Mouse (Mus musculus) Patski (cell line): ENCODE measurements at regions not wholly inside any gene's neighbourhood (a gene's known extent, or its start where the extent isn't known, plus 50 kb on each side); places are given as distances from the start of the nearest gene placed in this dataset.
"Not testable (repeated sequence)": the region's sequence is repeated elsewhere in the genome, so short reads cannot be mapped to it uniquely, and the experiment has no call there.

Experiments
- ATAC-seq: fragments of 100-300 bp; one replicate; pipeline ENCODE4 v1.8.0; 2021
- CTCF ChIA-PET: fragments of 350-600 bp; sonication (Branson Sonifier 250); formaldehyde crosslinking; loops from one replicate; lab custom pipeline; 2022; ENCODE audit warnings: inconsistent platforms; lab: Charles Lee
- POLR2A ChIA-PET: fragments of 350-600 bp; sonication (Branson Sonifier 250); formaldehyde crosslinking; loops from one replicate; lab custom pipeline; 2022; ENCODE audit warnings: antibody characterized with exemption, inconsistent platforms; lab: Charles Lee
- DNase-seq: peaks from one replicate; pipeline ENCODE4 v3.0.0-alpha.2; 2011; ENCODE audit warnings: low read depth, low spot score
- H3K27me3 ChIP-seq: fragments of 371-371 bp; one replicate; pipeline ENCODE4 v1.5.1; 2021
- CTCF ChIP-seq: fragments of 100-300 bp; IDR thresholded peaks from one replicate; pipeline ENCODE4 v1.5.1; 2021
- in situ Hi-C: fragments of 300-500 bp; cut with MboI; formaldehyde crosslinking; loops from 3 replicates; pipeline ENCODE4 v1.11.1; 2018; ENCODE audit warnings: low pct_unique_long_range_greater_than_20kb, mixed read lengths

GRCm38 (mm10) chr11:10276224-10276623, 837.8 kb upstream of the Vwc2 start:
- in situ Hi-C loops, result no loop called here
- no peaks in the 10 kb centered on the region for H3K27me3 ChIP-seq
- TF ChIP-seq CTCF, result no peak
- POLR2A ChIA-PET, result no interaction called here
- ATAC-seq (no peak), DNase-seq (no peak)
- CTCF ChIA-PET, result interaction anchor here (1.0 kb wide), 1 partner anchor 203 kb away, joined by 3 read pairs; no protein-coding TSS in a partner anchor

GRCm38 (mm10) chr11:10283553-10283952, 830.5 kb upstream of the Vwc2 start:
- DNase-seq, result no peak
- no peak for ATAC-seq
- CTCF ChIA-PET, result no interaction called here
- no peak for TF ChIP-seq CTCF
- H3K27me3 ChIP-seq, result no peaks in the 10 kb centered on the region
- POLR2A ChIA-PET, result no interaction called here
- in situ Hi-C loops, result no loop called here

GRCm38 (mm10) chr11:10291996-10292395, 822.0 kb upstream of the Vwc2 start:
- in situ Hi-C loops, result no loop called here
- no peak for TF ChIP-seq CTCF
- no peak for DNase-seq
- ChIA-PET POLR2A (no interaction called here), CTCF (no interaction called here)
- no peaks in the 10 kb centered on the region for H3K27me3 ChIP-seq
- ATAC-seq, result no peak

GRCm38 (mm10) chr11:10309023-10309720, 804.9 kb upstream of the Vwc2 start:
- in situ Hi-C loops, result no loop called here
- TF ChIP-seq CTCF, result no peak
- ChIA-PET CTCF (interaction anchor here (0.9 kb wide), 1 partner anchor 11 kb away, joined by 3 read pairs; no protein-coding TSS in a partner anchor), POLR2A (interaction anchor here (1.2 kb wide), 1 partner anchor 20 kb away, joined by 3 read pairs; no protein-coding TSS in a partner anchor)
- ATAC-seq (no peak), DNase-seq (no peak)
- no peaks in the 10 kb centered on the region for H3K27me3 ChIP-seq

- TF ChIP-seq CTCF, result no peak
- in situ Hi-C loops, result no loop called here
Observed at GRCm38 (mm10) chr11:10317427-10317826, 796.6 kb upstream of the Vwc2 start.

GRCm38 (mm10) chr11:10318048-10318759, 795.8 kb upstream of the Vwc2 start:
- DNase-seq, result no peak
- POLR2A ChIA-PET, result interaction anchor here (0.6 kb wide), 1 partner anchor 12 kb away, joined by 3 read pairs; no protein-coding TSS in a partner anchor
- in situ Hi-C loops, result no loop called here
- no peaks in the 10 kb centered on the region for H3K27me3 ChIP-seq
- no peak for TF ChIP-seq CTCF
- ATAC-seq, result no peak
- CTCF ChIA-PET, result no interaction called here

More at GRCm38 (mm10) chr11:10317427-10317826, 796.6 kb upstream of the Vwc2 start:
- ChIA-PET CTCF (no interaction called here), POLR2A (no interaction called here)
- no peak for DNase-seq
- ATAC-seq, result no peak
- H3K27me3 ChIP-seq, result no peaks in the 10 kb centered on the region

GRCm38 (mm10) chr11:10330253-10330652, 783.8 kb upstream of the Vwc2 start:
- H3K27me3 ChIP-seq, DNase-seq, ATAC-seq, CTCF ChIA-PET, in situ Hi-C loops: not testable (repeated sequence)
- POLR2A ChIA-PET, result interaction anchor here (0.6 kb wide), 1 partner anchor 12 kb away, joined by 3 read pairs; no protein-coding TSS in a partner anchor

GRCm38 (mm10) chr11:10337781-10338180, 776.2 kb upstream of the Vwc2 start:
- TF ChIP-seq CTCF, result no peak
- in situ Hi-C loops, result no loop called here
- no peak for DNase-seq
- H3K27me3 ChIP-seq, result no peaks in the 10 kb centered on the region
- ATAC-seq, result no peak
- CTCF ChIA-PET, result no interaction called here
- POLR2A ChIA-PET, result no interaction called here

- in situ Hi-C loops, result no loop called here
- ATAC-seq (no peak), DNase-seq (no peak)
- no peak for TF ChIP-seq CTCF
- ChIA-PET POLR2A (no interaction called here), CTCF (no interaction called here)
- H3K27me3 ChIP-seq, result no peaks in the 10 kb centered on the region
Observed at GRCm38 (mm10) chr11:10372340-10372739, 741.7 kb upstream of the Vwc2 start.
